Comparison of ENCODE assay signal across 31 mouse cellular contexts in the genomic region with DNA sequence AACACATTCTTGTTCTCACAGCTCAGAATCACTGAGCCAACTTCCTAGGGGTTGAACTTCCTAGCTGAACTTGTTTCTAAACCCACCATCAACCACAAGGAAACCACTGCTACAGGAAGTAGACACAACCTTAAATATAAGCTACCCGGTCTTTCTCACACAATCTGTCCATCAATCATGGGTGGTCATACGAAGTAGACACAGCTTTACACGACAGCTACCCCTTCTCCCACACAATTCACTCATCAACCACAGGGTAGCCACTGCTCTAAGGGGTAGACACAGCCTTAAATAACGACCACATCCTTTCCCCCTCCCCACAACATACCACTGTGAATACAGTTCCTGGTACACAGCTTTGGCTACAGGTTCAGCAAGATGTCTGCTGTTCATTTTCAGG. TPM values are rescaled to one million over a fixed set of nuclear protein-coding genes. Genes with fewer than 3 reads are reported as not detected.
DNase-seq lines count a peak whose midpoint lies in the region; ATAC-seq and TF ChIP-seq lines count a peak whose summit lies in the region.
"Had no signal": no experiment of that assay in that cellular context is flagged by ENCODE, and none has a peak within 500 bp of the region (broad histone marks: within the 10 kb centered on the region; RNA-seq: fewer than 3 reads in every experiment).

No protein-coding gene starts in this region.

- H3K9ac ChIP-seq in midbrain, postnatal 0 days (replicated peaks; ENCODE audit: low read length, poor library complexity, severe bottlenecking): no peak overlapping the region
- H3K9ac ChIP-seq: hindbrain, embryonic 15.5 days; midbrain, embryonic 15.5 days; stomach, embryonic 15.5 days had no signal

- 8% methylated on average over 4 of the region's 4 CpGs for WGBS in bone marrow, adult 2 months
- 93% methylated on average over 4 of the region's 4 CpGs for WGBS in midbrain, postnatal 0 days

- H3K36me3 ChIP-seq in midbrain, postnatal 0 days (ENCODE audit: insufficient read depth, low read length): peaks cover 61% of the 10 kb centered on the region

- H3K27ac ChIP-seq in bone marrow, adult 2 months (ENCODE audit: control insufficient read depth, insufficient read depth, low read depth, low read length, poor library complexity): peak overlapping the region; percentile 15; the same call in 1 of the 2 replicates
- no peak overlapping the region for H3K27ac ChIP-seq in midbrain, postnatal 0 days (ENCODE audit: low read depth, low read length)
- H3K27ac ChIP-seq: embryonic facial prominence, embryonic 10.5 days; forebrain, embryonic 10.5 days; heart, embryonic 10.5 days; hindbrain, embryonic 15.5 days; limb, embryonic 10.5 days; midbrain, embryonic 15.5 days; stomach, embryonic 15.5 days had no signal

- no peak for ATAC-seq in midbrain, postnatal 0 days (ENCODE audit: low FRiP score)
- ATAC-seq: intestine, embryonic 16.5 days; midbrain, embryonic 15.5 days had no signal

- H3K9me3 ChIP-seq in midbrain, postnatal 0 days (ENCODE audit: low read length): no peaks in the 10 kb centered on the region
- H3K9me3 ChIP-seq: embryonic facial prominence, embryonic 10.5 days; forebrain, embryonic 10.5 days; heart, embryonic 10.5 days; hindbrain, embryonic 15.5 days; limb, embryonic 10.5 days; midbrain, embryonic 15.5 days; stomach, embryonic 15.5 days had no signal

- no peak for TF ChIP-seq CTCF in bone marrow, adult 2 months (IDR thresholded peaks at IDR 0.05; ENCODE audit: control insufficient read depth, insufficient read depth, low read length)
- TF ChIP-seq CTCF in midbrain, postnatal 0 days (IDR thresholded peaks at IDR 0.05): no peak

- peak; percentile 10 to 13 for DNase-seq in spleen, postnatal 36 days (ENCODE audit: low spot score in 2 of 2)
- DNase-seq in spleen, adult 18-20 months: no peak
- DNase-seq in CD4-positive, CD25-positive, alpha-beta regulatory T cell, adult 2 months (ENCODE audit: low read depth, low spot score): peak; percentile 39
- DNase-seq in natural killer cell, adult 2 months (ENCODE audit: low spot score in 2 of 2): peak; percentile 45 to 56
- DNase-seq in gastrocnemius, adult 8-10 months (ENCODE audit: low spot score in 2 of 2): no peak
- no peak for DNase-seq in midbrain, postnatal 0 days (ENCODE audit: low spot score)
- DNase-seq: adrenal gland, postnatal 36 days; B cell, adult 2 months; cerebellum, adult 11 months; cerebellum, postnatal 10 days; liver; lung, postnatal 4 days had no signal

- no peak overlapping the region for H3K4me2 ChIP-seq in midbrain, postnatal 0 days (ENCODE audit: low read depth, low read length, poor library complexity, severe bottlenecking)
- H3K4me2 ChIP-seq: hindbrain, embryonic 15.5 days; midbrain, embryonic 15.5 days; stomach, embryonic 15.5 days had no signal

- H3K4me3 ChIP-seq in bone marrow, adult 2 months (replicated peaks; ENCODE audit: control insufficient read depth, low read depth, low read length): no peak overlapping the region
- H3K4me3 ChIP-seq in midbrain, postnatal 0 days (ENCODE audit: low read depth, low read length): no peak overlapping the region
- H3K4me3 ChIP-seq: embryonic facial prominence, embryonic 10.5 days; forebrain, embryonic 10.5 days; heart, embryonic 10.5 days; hindbrain, embryonic 15.5 days; limb, embryonic 10.5 days; midbrain, embryonic 15.5 days; stomach, embryonic 15.5 days had no signal

- no peak for TF ChIP-seq POLR2A in bone marrow, adult 2 months (IDR thresholded peaks at IDR 0.05; ENCODE audit: borderline replicate concordance, control insufficient read depth, low read depth, low read length)

- H3K27me3 ChIP-seq in midbrain, postnatal 0 days (ENCODE audit: insufficient read depth, low read length): no peaks in the 10 kb centered on the region
- H3K27me3 ChIP-seq: hindbrain, embryonic 15.5 days; midbrain, embryonic 15.5 days; stomach, embryonic 15.5 days had no signal

- peaks cover 2% of the 10 kb centered on the region for H3K4me1 ChIP-seq in bone marrow, adult 2 months (ENCODE audit: control insufficient read depth, insufficient read depth, low read length)
- H3K4me1 ChIP-seq in midbrain, postnatal 0 days (ENCODE audit: insufficient read depth, low read length): peaks cover 2% of the 10 kb centered on the region; the same call in 1 of the 2 replicates

RNA-seq across cellular contexts. Expression of a gene that starts 4.8 kb away (rescaled TPM):
- polyA plus RNA-seq in bone marrow, adult 2 months (2011; ENCODE audit: insufficient read depth, insufficient read length, low replicate concordance, missing spikeins): 45.5 and 48.4 TPM in 2 replicates
- total RNA-seq in gastrocnemius, adult 8-10 months (2022): 100 to 1,000 TPM; 379 to 417 (median 390) TPM
- 168 and 219 TPM in 2 replicates for total RNA-seq in midbrain, postnatal 0 days (2014; rRNA removed)
- 329 and 363 TPM in 2 replicates for polyA plus RNA-seq in midbrain, postnatal 0 days (2015; fragmentation: Nextera tagmentation; extraction: Ambion mirVana)

RNA-seq across cellular contexts. Expression of a gene that starts 16.0 kb away (rescaled TPM):
- not detected in 2 replicates for polyA plus RNA-seq in bone marrow, adult 2 months (2011; ENCODE audit: insufficient read depth, insufficient read length, low replicate concordance, missing spikeins)
- not detected for total RNA-seq in gastrocnemius, adult 8-10 months (2022)
- not detected in 2 replicates for total RNA-seq in midbrain, postnatal 0 days (2014; rRNA removed)
- polyA plus RNA-seq in midbrain, postnatal 0 days (2015; fragmentation: Nextera tagmentation; extraction: Ambion mirVana): not detected in 2 replicates
- total RNA-seq: adrenal gland, adult 18-20 months; adrenal gland, postnatal 36 days; hematopoietic stem cell, adult 5-6 weeks; layer of hippocampus, postnatal 14 days had no signal
- polyA plus RNA-seq: cortical plate, adult 2 months; embryonic facial prominence, embryonic 10.5 days; forebrain, embryonic 10.5 days; gonadal fat pad, adult 2 months; heart, embryonic 10.5 days; heart, embryonic 16.5 days; hindbrain, embryonic 15.5 days; intestine, embryonic 16.5 days; kidney, embryonic 16.5 days; limb, embryonic 10.5 days; liver, embryonic 16.5 days; lung, embryonic 16.5 days; midbrain, embryonic 15.5 days; stomach, embryonic 15.5 days had no signal

RNA-seq across cellular contexts. Expression of a gene that starts 27.0 kb away (rescaled TPM):
- polyA plus RNA-seq in bone marrow, adult 2 months (2011; ENCODE audit: insufficient read depth, insufficient read length, low replicate concordance, missing spikeins): not detected in 2 replicates
- not detected for total RNA-seq in gastrocnemius, adult 8-10 months (2022)
- total RNA-seq in midbrain, postnatal 0 days (2014; rRNA removed): not detected in 2 replicates
- not detected in 2 replicates for polyA plus RNA-seq in midbrain, postnatal 0 days (2015; fragmentation: Nextera tagmentation; extraction: Ambion mirVana)
- total RNA-seq: adrenal gland, adult 18-20 months; adrenal gland, postnatal 36 days; hematopoietic stem cell, adult 5-6 weeks; layer of hippocampus, postnatal 14 days; neutrophil, adult 5-6 weeks had no signal
- polyA plus RNA-seq: cortical plate, adult 2 months; forebrain, embryonic 10.5 days; gonadal fat pad, adult 2 months; heart, embryonic 10.5 days; heart, embryonic 16.5 days; hindbrain, embryonic 15.5 days; intestine, embryonic 16.5 days; kidney, embryonic 16.5 days; limb, embryonic 10.5 days; liver, embryonic 16.5 days; lung, embryonic 16.5 days; midbrain, embryonic 15.5 days; stomach, embryonic 15.5 days had no signal

RNA-seq across cellular contexts. Expression of a gene that starts 49.6 kb away (rescaled TPM):
- not detected in 2 replicates for polyA plus RNA-seq in bone marrow, adult 2 months (2011; ENCODE audit: insufficient read depth, insufficient read length, low replicate concordance, missing spikeins)
- not detected for total RNA-seq in gastrocnemius, adult 8-10 months (2022)
- total RNA-seq in midbrain, postnatal 0 days (2014; rRNA removed): not detected in 2 replicates
- polyA plus RNA-seq in midbrain, postnatal 0 days (2015; fragmentation: Nextera tagmentation; extraction: Ambion mirVana): not detected in 2 replicates
- total RNA-seq: adrenal gland, adult 18-20 months; hematopoietic stem cell, adult 5-6 weeks; layer of hippocampus, postnatal 14 days; neutrophil, adult 5-6 weeks had no signal
- polyA plus RNA-seq: cortical plate, adult 2 months; embryonic facial prominence, embryonic 10.5 days; forebrain, embryonic 10.5 days; heart, embryonic 10.5 days; heart, embryonic 16.5 days; hindbrain, embryonic 15.5 days; intestine, embryonic 16.5 days; kidney, embryonic 16.5 days; limb, embryonic 10.5 days; liver, embryonic 16.5 days; lung, embryonic 16.5 days; midbrain, embryonic 15.5 days; stomach, embryonic 15.5 days had no signal

Comparison
In these comparisons a context has a peak if more than half of its experiments do, and no peak if none do; other contexts are left out.
1. DNase-seq: peak in spleen, postnatal 36 days (2 of 2), CD4-positive, CD25-positive, alpha-beta regulatory T cell, adult 2 months (single experiment) and natural killer cell, adult 2 months (2 of 2); none in spleen, adult 18-20 months (0 of 2), gastrocnemius, adult 8-10 months (0 of 2) and midbrain, postnatal 0 days (single experiment).